Mouse (Mus musculus) neutrophil, adult 83 days (primary cell): Measurements from ENCODE around the gene Incenp. TPM values are rescaled to one million over a fixed set of nuclear protein-coding genes. Genes with fewer than 3 reads are reported as not detected.

ENCODE experiments used
- total RNA-seq, 2 experiments: library from RNA; stranded (reverse); gene quantifications; one replicate each; pipeline ENCODE4 v1.2.4; 2023

Gene Incenp
- total RNA-seq, result 100 to 1,000 TPM; 192 to 193 TPM

GRCm38 (mm10) chr19:9899072-9899779 is at the start of gene Incenp:
Incenp (minus strand) TSS chr19:9899551.

GRCm38 (mm10) chr19:9847262-9847661 is 52.1 kb downstream of the Incenp start, which contains the start of gene Scgb2a2:
Scgb2a2 (plus strand) TSS chr19:9847562.

Other genes with a start within 250 kb of the Incenp start
- not detected for gene Scgb2a2, start 52.0 kb downstream of the Incenp start, total RNA-seq
- 1,000 to 10,000 TPM; 3,419 to 3,778 TPM for gene Fth1, start 81.0 kb upstream of the Incenp start, total RNA-seq
- gene Best1, start 102.1 kb upstream of the Incenp start, total RNA-seq, result not detected
- gene Rab3il1, start 102.1 kb upstream of the Incenp start, total RNA-seq, result 10 to 100 TPM in 1 of 2 experiments, 1 to 10 TPM in 1; 5.7 to 11.5 TPM
- gene Fads3, start 142.0 kb upstream of the Incenp start, total RNA-seq, result 10 to 100 TPM in 1 of 2 experiments, 1 to 10 TPM in 1; 6.7 to 11.5 TPM
- gene Fads2, start 202.2 kb upstream of the Incenp start, total RNA-seq, result 1 to 10 TPM; 5.8 to 7.5 TPM